9 mouse cellular contexts compared by ENCODE assay signal in the genomic region with DNA sequence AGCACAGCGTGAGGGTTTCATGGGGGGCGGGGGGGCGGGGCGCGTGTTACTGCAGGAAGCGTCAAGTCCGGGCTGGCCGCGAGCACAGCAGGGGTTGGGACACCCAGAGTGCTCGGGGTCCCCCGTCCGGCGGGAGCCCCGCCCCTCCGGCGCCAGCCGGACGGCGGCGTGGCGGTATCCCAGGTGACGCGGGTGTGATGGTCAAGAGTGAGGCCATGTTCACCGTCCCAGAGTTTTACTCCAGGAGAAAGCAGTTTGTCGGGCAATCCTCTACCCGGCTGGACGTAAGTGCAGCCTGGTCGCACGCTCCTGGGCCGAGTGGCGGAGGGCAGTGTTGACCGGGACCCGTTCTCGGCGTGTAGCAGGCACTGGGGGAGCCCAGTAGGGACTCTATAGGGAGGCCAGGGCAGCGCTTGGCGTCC. TPM values are rescaled to one million over a fixed set of nuclear protein-coding genes. Genes with fewer than 3 reads are reported as not detected.
DNase-seq lines count a peak whose midpoint lies in the region; ATAC-seq lines count a peak whose summit lies in the region.
"Had no signal": no experiment of that assay in that cellular context is flagged by ENCODE, and none has a peak within 500 bp of the region (broad histone marks: within the 10 kb centered on the region; RNA-seq: fewer than 3 reads in every experiment).

A gene (plus strand): TSS at position 106 of the 422 bp plus-strand sequence.

- whole genome bisulfite sequencing in embryonic facial prominence, embryonic 11.5 days, result under 1% methylated on average over 37 of the region's 37 CpGs
- under 1% methylated on average over 37 of the region's 37 CpGs for WGBS in limb, embryonic 13.5 days
- WGBS in midbrain, embryonic 13.5 days, result under 1% methylated on average over 36 of the region's 37 CpGs

- H3K9me3 ChIP-seq in embryonic facial prominence, embryonic 11.5 days (replicated peaks; ENCODE audit: control insufficient read depth, low read length), result no peaks in the 10 kb centered on the region
- peaks cover 4% of the 10 kb centered on the region; the same call in 1 of the 2 replicates for H3K9me3 ChIP-seq in limb, embryonic 13.5 days
- 0 out of 2 replicates have a peak, but pooled peaks cover 5% of the 10 kb centered on the region for H3K9me3 ChIP-seq in midbrain, embryonic 13.5 days

- H3K27me3 ChIP-seq in embryonic facial prominence, embryonic 11.5 days (ENCODE audit: control insufficient read depth, insufficient read depth, low read length), result no peaks in the 10 kb centered on the region
- H3K27me3 ChIP-seq in limb, embryonic 13.5 days, result no peaks in the 10 kb centered on the region
- peaks cover 13% of the 10 kb centered on the region for H3K27me3 ChIP-seq in midbrain, embryonic 13.5 days

- peak within 1 kb of the TSS; percentile 40 for H3K4me3 ChIP-seq in embryonic facial prominence, embryonic 11.5 days (ENCODE audit: low read depth, low read length)
- H3K4me3 ChIP-seq in limb, embryonic 13.5 days, result peak within 1 kb of the TSS; percentile 49
- H3K4me3 ChIP-seq in midbrain, embryonic 13.5 days (replicated peaks), result peak within 1 kb of the TSS; percentile 40

- H3K4me1 ChIP-seq in embryonic facial prominence, embryonic 11.5 days (ENCODE audit: control insufficient read depth, insufficient read depth, low read length), result no peaks in the 10 kb centered on the region; the same call in 1 of the 2 replicates
- no peaks in the 10 kb centered on the region for H3K4me1 ChIP-seq in limb, embryonic 13.5 days
- H3K4me1 ChIP-seq in midbrain, embryonic 13.5 days (replicated peaks), result peaks cover 8% of the 10 kb centered on the region

- H3K9ac ChIP-seq in embryonic facial prominence, embryonic 11.5 days (replicated peaks; ENCODE audit: low read length), result peak within 1 kb of the TSS; percentile 57
- peak within 1 kb of the TSS; percentile 65 for H3K9ac ChIP-seq in limb, embryonic 13.5 days
- H3K9ac ChIP-seq in midbrain, embryonic 13.5 days (replicated peaks), result peak within 1 kb of the TSS; percentile 48; the same call in 1 of the 2 replicates

- H3K36me3 ChIP-seq in embryonic facial prominence, embryonic 11.5 days (replicated peaks; ENCODE audit: control insufficient read depth, insufficient read depth, low read depth, low read length), result no peaks in the 10 kb centered on the region
- H3K36me3 ChIP-seq in limb, embryonic 13.5 days, result no peaks in the 10 kb centered on the region
- no peaks in the 10 kb centered on the region for H3K36me3 ChIP-seq in midbrain, embryonic 13.5 days

- ATAC-seq in embryonic facial prominence, embryonic 11.5 days (replicated peaks; ENCODE audit: insufficient number of reproducible peaks, low FRiP score, low TSS enrichment, low read depth), result no peak
- ATAC-seq in limb, embryonic 13.5 days (ENCODE audit: low FRiP score, low read depth), result peak; percentile 69
- peak; percentile 43 for ATAC-seq in midbrain, embryonic 13.5 days

- peak within 1 kb of the TSS; percentile 78 for H3K4me2 ChIP-seq in embryonic facial prominence, embryonic 11.5 days (ENCODE audit: low read depth, low read length)
- peak within 1 kb of the TSS; percentile 81 for H3K4me2 ChIP-seq in limb, embryonic 13.5 days (replicated peaks)
- peak within 1 kb of the TSS; percentile 70 for H3K4me2 ChIP-seq in midbrain, embryonic 13.5 days (replicated peaks)

- H3K27ac ChIP-seq in embryonic facial prominence, embryonic 11.5 days (replicated peaks; ENCODE audit: low read depth, low read length), result no peak within 1 kb of the TSS
- H3K27ac ChIP-seq in limb, embryonic 13.5 days, result no peak within 1 kb of the TSS; the same call in 1 of the 2 replicates
- no peak within 1 kb of the TSS for H3K27ac ChIP-seq in midbrain, embryonic 13.5 days

- DNase-seq in ZHBTc4 (ENCODE audit: low read depth, low spot score), result peak; percentile 20
- peak; percentile 49 for DNase-seq in embryonic facial prominence, embryonic 11.5 days (ENCODE audit: low spot score)
- DNase-seq in heart, postnatal 4 days, result peak; percentile 44
- DNase-seq in T-cell, adult 2 months (ENCODE audit: low spot score), result no peak
- no peak for DNase-seq in spleen, postnatal 36 days (ENCODE audit: low spot score in 2 of 2)
- DNase-seq in thymus, postnatal 25 days, result no peak

RNA-seq across cellular contexts. Expression of the gene that starts here (rescaled TPM):
- 1.2 and 2.5 TPM in 2 replicates for polyA plus RNA-seq in embryonic facial prominence, embryonic 11.5 days (2014; fragmentation: Nextera tagmentation; extraction: Ambion mirVana)
- total RNA-seq in heart, postnatal 4 days (2021), result 1 to 10 TPM; 1.6 to 1.8 TPM
- polyA plus RNA-seq in limb, embryonic 13.5 days (2015; fragmentation: Nextera tagmentation; extraction: Ambion mirVana), result 4.5 and 4.8 TPM in 2 replicates
- polyA plus RNA-seq in midbrain, embryonic 13.5 days (2015; fragmentation: Nextera tagmentation; extraction: Ambion mirVana), result 0.46 and 0.53 TPM in 2 replicates
- total RNA-seq: neutrophil, adult 5-6 weeks had no signal

Comparison
In these comparisons a context has a peak if more than half of its experiments do, and no peak if none do; other contexts are left out.
1. Peak in ATAC-seq, H3K4me3 ChIP-seq, H3K9ac ChIP-seq and H3K4me2 ChIP-seq in midbrain, embryonic 13.5 days; RNA of the gene not detected or under 1 TPM.
2. DNase-seq: peak in ZHBTc4 (single experiment), embryonic facial prominence, embryonic 11.5 days (single experiment) and heart, postnatal 4 days (single experiment); none in T-cell, adult 2 months (single experiment), spleen, postnatal 36 days (0 of 2) and thymus, postnatal 25 days (single experiment).
3. Peak in every context shown above with its lines, with median percentiles within 50 percentile points of each other: H3K4me2 ChIP-seq, H3K4me3 ChIP-seq and H3K9ac ChIP-seq.